Mouse (Mus musculus): ENCODE measurements around the gene Ndufaf7. TPM values are rescaled to one million over a fixed set of nuclear protein-coding genes. Genes with fewer than 3 reads are reported as not detected.

The Ndufaf7 gene
- total and polyA plus RNA-seq, 3 experiments, result 4.0 to 49.4 (median 40.0) TPM

GRCm38 (mm10) chr17:78992303-78993027 lies 55.5 kb downstream of the Ndufaf7 start:
- H3K4me3 ChIP-seq (ENCODE audit: low read depth, low read length), result no peak overlapping the region
- DNase-seq (ENCODE audit: low spot score) (no peak), ATAC-seq (ENCODE audit: extremely low read depth, insufficient number of reproducible peaks, low FRiP score, poor library complexity, severe bottlenecking) (no peak)
- no peaks in the 10 kb centered on the region for H3K36me3 ChIP-seq (replicated peaks)
- H3K9me3 ChIP-seq (replicated peaks), result no peaks in the 10 kb centered on the region
- H3K27me3 ChIP-seq (ENCODE audit: insufficient read depth, low read length), result no peaks in the 10 kb centered on the region
- TF ChIP-seq TAL1 (conservative IDR thresholded peaks at IDR 0.05; ENCODE audit: low read depth, low read length), result no peak
- TF ChIP-seq GATA2 (IDR thresholded peaks at IDR 0.05; ENCODE audit: borderline replicate concordance, low read depth, low read length), result no peak
- TF ChIP-seq CTCF (IDR thresholded peaks at IDR 0.05; ENCODE audit: low read depth, low read length), result no peak
- no peaks in the 10 kb centered on the region for H3K4me1 ChIP-seq (ENCODE audit: insufficient read depth, low read depth, low read length)

- Histone ChIP-seq H3K4me1 (ENCODE audit: insufficient read depth, low read depth, low read length) (no peaks in the 10 kb centered on the region), H3K9me3 (replicated peaks) (no peaks in the 10 kb centered on the region), H3K4me3 (ENCODE audit: low read depth, low read length) (no peak overlapping the region), H3K27me3 (ENCODE audit: insufficient read depth, low read length) (no peaks in the 10 kb centered on the region), H3K36me3 (replicated peaks) (no peaks in the 10 kb centered on the region)
- no peak for DNase-seq (ENCODE audit: low spot score)
- TF ChIP-seq POLR2AphosphoS5 (IDR thresholded peaks at IDR 0.05; ENCODE audit: insufficient replicate concordance, low read depth, low read length), result no peak
- TF ChIP-seq CTCF (IDR thresholded peaks at IDR 0.05; ENCODE audit: low read depth, low read length), result no peak
- no peak for TF ChIP-seq GATA2 (IDR thresholded peaks at IDR 0.05; ENCODE audit: borderline replicate concordance, low read depth, low read length)
- no peak for TF ChIP-seq TAL1 (conservative IDR thresholded peaks at IDR 0.05; ENCODE audit: low read depth, low read length)
- no peak for TF ChIP-seq GATA1 (IDR thresholded peaks at IDR 0.05; ENCODE audit: borderline replicate concordance, low read length)
- no peak for ATAC-seq (ENCODE audit: extremely low read depth, insufficient number of reproducible peaks, low FRiP score, poor library complexity, severe bottlenecking)
These were observed 56.7 kb downstream of the Ndufaf7 start for GRCm38 (mm10) chr17:78993670-78994069.

GRCm38 (mm10) chr17:78994382-78994781 lies 57.4 kb downstream of the Ndufaf7 start:
- no peak overlapping the region for H3K4me3 ChIP-seq (ENCODE audit: low read depth, low read length)
- no peaks in the 10 kb centered on the region for H3K9me3 ChIP-seq (replicated peaks)
- no peaks in the 10 kb centered on the region for H3K4me1 ChIP-seq (ENCODE audit: insufficient read depth, low read depth, low read length)
- no peak for TF ChIP-seq GATA1 (IDR thresholded peaks at IDR 0.05; ENCODE audit: borderline replicate concordance, low read length)
- TF ChIP-seq CTCF (IDR thresholded peaks at IDR 0.05; ENCODE audit: low read depth, low read length), result no peak
- no peak for TF ChIP-seq POLR2AphosphoS5 (IDR thresholded peaks at IDR 0.05; ENCODE audit: insufficient replicate concordance, low read depth, low read length)
- no peak for TF ChIP-seq GATA2 (IDR thresholded peaks at IDR 0.05; ENCODE audit: borderline replicate concordance, low read depth, low read length)
- no peak for TF ChIP-seq TAL1 (conservative IDR thresholded peaks at IDR 0.05; ENCODE audit: low read depth, low read length)
- no peaks in the 10 kb centered on the region for H3K27me3 ChIP-seq (ENCODE audit: insufficient read depth, low read length)
- H3K36me3 ChIP-seq (replicated peaks), result no peaks in the 10 kb centered on the region
- ATAC-seq (ENCODE audit: extremely low read depth, insufficient number of reproducible peaks, low FRiP score, poor library complexity, severe bottlenecking) (no peak), DNase-seq (ENCODE audit: low spot score) (no peak)

GRCm38 (mm10) chr17:78994931-78995820 lies 58.2 kb downstream of the Ndufaf7 start:
- ATAC-seq (ENCODE audit: extremely low read depth, insufficient number of reproducible peaks, low FRiP score, poor library complexity, severe bottlenecking) (no peak), DNase-seq (ENCODE audit: low spot score) (no peak)
- H3K4me3 ChIP-seq (ENCODE audit: low read depth, low read length), result no peak overlapping the region
- H3K9me3 ChIP-seq (replicated peaks), result no peaks in the 10 kb centered on the region
- TF ChIP-seq GATA2 (IDR thresholded peaks at IDR 0.05; ENCODE audit: borderline replicate concordance, low read depth, low read length), result no peak
- TF ChIP-seq TAL1 (conservative IDR thresholded peaks at IDR 0.05; ENCODE audit: low read depth, low read length), result no peak
- TF ChIP-seq CTCF (IDR thresholded peaks at IDR 0.05; ENCODE audit: low read depth, low read length), result no peak
- no peak for TF ChIP-seq GATA1 (IDR thresholded peaks at IDR 0.05; ENCODE audit: borderline replicate concordance, low read length)
- no peak for TF ChIP-seq POLR2AphosphoS5 (IDR thresholded peaks at IDR 0.05; ENCODE audit: insufficient replicate concordance, low read depth, low read length)
- no peaks in the 10 kb centered on the region for H3K27me3 ChIP-seq (ENCODE audit: insufficient read depth, low read length)
- H3K4me1 ChIP-seq (ENCODE audit: insufficient read depth, low read depth, low read length), result no peaks in the 10 kb centered on the region
- no peaks in the 10 kb centered on the region for H3K36me3 ChIP-seq (replicated peaks)

Other genes with a start within 250 kb of the Ndufaf7 start
- gene Strn, start 199.9 kb upstream of the Ndufaf7 start, total RNA-seq (2014; fragmentation: Nextera tagmentation), result 27.5 and 29.2 TPM in 2 replicates
- gene Strn, start 199.9 kb upstream of the Ndufaf7 start, total RNA-seq (2017), result 39.7 and 52.6 TPM in 2 replicates
- gene Strn, start 199.9 kb upstream of the Ndufaf7 start, polyA plus RNA-seq (2012), result 2.9 TPM in 2 replicates
- 36.9 and 50.7 TPM in 2 replicates for gene Heatr5b, start 101.8 kb upstream of the Ndufaf7 start, total RNA-seq (2014; fragmentation: Nextera tagmentation)
- 25.1 and 27.2 TPM in 2 replicates for gene Heatr5b, start 101.8 kb upstream of the Ndufaf7 start, total RNA-seq (2017)
- 1.8 and 2.9 TPM in 2 replicates for gene Heatr5b, start 101.8 kb upstream of the Ndufaf7 start, polyA plus RNA-seq (2012)
- gene Gpatch11, start 101.6 kb upstream of the Ndufaf7 start, total RNA-seq (2014; fragmentation: Nextera tagmentation), result 21.1 and 39.9 TPM in 2 replicates
- gene Gpatch11, start 101.6 kb upstream of the Ndufaf7 start, total RNA-seq (2017), result 26.8 and 35.2 TPM in 2 replicates
- gene Gpatch11, start 101.6 kb upstream of the Ndufaf7 start, polyA plus RNA-seq (2012), result 1.5 and 4.4 TPM in 2 replicates
- gene Eif2ak2, start 54.6 kb upstream of the Ndufaf7 start, total RNA-seq (2014; fragmentation: Nextera tagmentation), result 40.1 and 40.3 TPM in 2 replicates
- gene Eif2ak2, start 54.6 kb upstream of the Ndufaf7 start, total RNA-seq (2017), result 51.8 and 59.9 TPM in 2 replicates
- 15.9 and 17.5 TPM in 2 replicates for gene Eif2ak2, start 54.6 kb upstream of the Ndufaf7 start, polyA plus RNA-seq (2012)
- not detected in 2 replicates for gene Sult6b1, start 30.1 kb upstream of the Ndufaf7 start, total RNA-seq (2014; fragmentation: Nextera tagmentation)
- 0.33 and 0.58 TPM in 2 replicates for gene Sult6b1, start 30.1 kb upstream of the Ndufaf7 start, total RNA-seq (2017)
- gene Sult6b1, start 30.1 kb upstream of the Ndufaf7 start, polyA plus RNA-seq (2012), result not detected in 2 replicates
- gene Cebpzos, start 20.6 kb upstream of the Ndufaf7 start, total RNA-seq (2014; fragmentation: Nextera tagmentation), result 17.1 and 20.5 TPM in 2 replicates
- 61.6 and 76.5 TPM in 2 replicates for gene Cebpzos, start 20.6 kb upstream of the Ndufaf7 start, total RNA-seq (2017)
- 4.1 and 4.5 TPM in 2 replicates for gene Cebpzos, start 20.6 kb upstream of the Ndufaf7 start, polyA plus RNA-seq (2012)
- 83.5 and 108 TPM in 2 replicates for gene Cebpz, start 70 bp upstream of the Ndufaf7 start, total RNA-seq (2014; fragmentation: Nextera tagmentation)
- 82.5 and 97.9 TPM in 2 replicates for gene Cebpz, start 70 bp upstream of the Ndufaf7 start, total RNA-seq (2017)
- 37.0 and 45.9 TPM in 2 replicates for gene Cebpz, start 70 bp upstream of the Ndufaf7 start, polyA plus RNA-seq (2012)
- gene Prkd3, start 83.7 kb downstream of the Ndufaf7 start, total RNA-seq (2014; fragmentation: Nextera tagmentation), result 0.15 TPM in 1 of 2 replicates, not detected in the other
- gene Prkd3, start 83.7 kb downstream of the Ndufaf7 start, total RNA-seq (2017), result 0.12 and 0.16 TPM in 2 replicates
- gene Prkd3, start 83.7 kb downstream of the Ndufaf7 start, polyA plus RNA-seq (2012), result not detected in 2 replicates
- not detected in 2 replicates for gene Qpct, start 114.8 kb downstream of the Ndufaf7 start, total RNA-seq (2014; fragmentation: Nextera tagmentation)
- gene Qpct, start 114.8 kb downstream of the Ndufaf7 start, total RNA-seq (2017), result 0.06 and 0.16 TPM in 2 replicates
- not detected in 2 replicates for gene Qpct, start 114.8 kb downstream of the Ndufaf7 start, polyA plus RNA-seq (2012)

Measured in G1E (cell line).